Mouse (Mus musculus) colon, adult 2 months (tissue): ENCODE measurements around the gene Borcs7. TPM values are rescaled to one million over a fixed set of nuclear protein-coding genes. Genes with fewer than 3 reads are reported as not detected.

Source experiments
- polyA plus RNA-seq: library from polyadenylated mRNA; depleted of rRNA; stranded (reverse); fragments of >200 nt; gene quantifications from 2 replicates; pipeline ENCODE4 v1.2.3, GENCODE M21; 2012; rRNA removed

Gene Borcs7
- polyA plus RNA-seq: 2.1 and 2.2 TPM in 2 replicates

DNA sequence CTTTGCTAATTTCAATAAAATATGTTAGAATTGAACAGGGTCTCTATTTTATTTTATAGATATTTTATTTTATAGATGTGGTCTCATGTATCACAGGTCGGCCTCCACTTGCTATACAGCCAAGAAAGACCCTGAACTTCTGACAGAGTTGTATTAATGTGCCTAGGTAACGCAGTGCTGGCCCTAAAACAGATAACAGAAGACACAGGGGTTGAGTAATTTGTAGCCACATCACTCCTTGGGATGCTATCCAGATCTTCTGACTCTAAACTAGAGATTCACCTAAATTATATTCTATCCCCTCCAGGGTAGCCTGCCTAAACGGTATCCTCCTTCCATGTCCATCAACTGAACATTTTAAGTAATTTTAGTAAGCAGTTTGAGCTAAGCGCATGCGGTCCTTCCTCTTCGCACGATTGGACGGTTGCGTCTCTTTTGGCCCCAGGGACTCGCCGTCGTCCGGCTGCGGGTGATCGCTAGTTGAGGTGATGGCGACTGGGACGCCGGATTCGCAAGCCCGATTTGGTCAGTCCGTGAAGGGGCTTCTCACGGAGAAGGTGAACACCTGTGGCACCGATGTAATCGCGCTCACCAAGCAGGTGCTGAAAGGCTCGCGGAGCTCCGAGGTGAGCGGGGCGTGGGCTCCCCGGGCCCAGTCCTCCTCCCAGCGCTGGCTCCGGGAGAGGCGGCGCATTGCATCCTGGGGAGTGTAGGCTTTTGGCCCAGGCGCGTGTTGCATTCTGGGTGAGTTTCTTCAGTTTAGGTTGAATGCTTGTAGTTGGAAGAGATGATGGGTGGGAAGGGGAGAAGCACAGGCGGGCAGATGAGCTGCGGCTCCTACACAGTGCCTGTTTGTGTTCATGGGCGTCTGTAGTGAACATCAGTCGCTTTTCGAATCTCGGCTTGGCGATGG is at the start of gene Borcs7:
Gene Borcs7, plus strand, starts transcription at position 447 of the 913 bp plus-strand sequence.

DNA sequence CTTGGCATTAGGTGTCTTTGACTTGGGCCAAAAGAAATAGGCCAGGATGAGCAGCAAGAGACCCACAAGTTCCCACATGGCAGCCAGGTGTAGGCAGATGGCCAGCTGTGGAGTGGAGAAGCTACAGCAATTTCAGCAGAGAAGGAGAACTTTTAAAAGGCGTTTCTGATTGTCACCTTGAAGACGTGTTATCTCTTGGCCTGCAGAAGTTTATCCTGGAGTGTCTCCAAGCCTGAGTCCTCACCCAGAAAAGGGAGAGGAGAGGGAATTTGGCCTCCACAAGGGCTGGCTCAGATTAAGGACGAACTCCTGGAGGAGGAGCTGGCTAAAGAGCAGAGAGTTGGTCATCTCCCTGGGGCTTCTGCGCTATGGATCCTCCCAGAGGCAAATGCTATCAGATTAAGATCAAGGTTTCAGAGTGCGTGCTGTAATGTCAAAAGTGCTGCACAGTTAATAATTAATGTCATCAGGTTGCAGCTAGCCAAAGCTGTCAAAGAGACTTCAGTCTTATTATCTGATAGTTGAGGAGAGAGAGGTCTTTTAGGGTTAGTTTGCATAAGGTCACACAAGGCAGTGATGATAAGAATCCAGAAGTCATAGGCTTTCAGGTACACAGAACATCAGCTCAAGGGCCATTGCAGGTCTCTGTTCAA is 16.8 kb upstream of the Borcs7 start, which contains the start of gene Cyp17a1:
Gene Cyp17a1, minus strand, starts transcription at position 407 of the 653 bp plus-strand sequence.

GRCm38 (mm10) chr19:46707296-46708151 is 17.8 kb downstream of the Borcs7 start, which contains the start of gene As3mt:
Gene As3mt, plus strand, starts transcription at chr19:46707458.

Other genes starting within 250 kb of the Borcs7 start
- gene Trim8, start 188.2 kb upstream of the Borcs7 start, polyA plus RNA-seq: 50.9 and 54.0 TPM in 2 replicates
- gene Arl3, start 116.7 kb upstream of the Borcs7 start, polyA plus RNA-seq: 6.5 and 7.5 TPM in 2 replicates
- gene Sfxn2, start 116.5 kb upstream of the Borcs7 start, polyA plus RNA-seq: 2.0 and 3.0 TPM in 2 replicates
- gene Wbp1l, start 90.8 kb upstream of the Borcs7 start, polyA plus RNA-seq: 45.0 and 50.1 TPM in 2 replicates
- not detected in 2 replicates for gene Cyp17a1, start 16.7 kb upstream of the Borcs7 start, polyA plus RNA-seq
- 9.5 and 11.1 TPM in 2 replicates for gene As3mt, start 17.6 kb downstream of the Borcs7 start, polyA plus RNA-seq
- 7.2 and 11.4 TPM in 2 replicates for gene Cnnm2, start 71.7 kb downstream of the Borcs7 start, polyA plus RNA-seq